Mouse (Mus musculus): ENCODE data around the gene Dclre1b.

Gene Dclre1b

GRCm38 (mm10) chr3:103773508-103773907 lies 35.7 kb downstream of the Dclre1b start:
- no peak for DNase-seq (ENCODE audit: low spot score in 2 of 2)

DNA sequence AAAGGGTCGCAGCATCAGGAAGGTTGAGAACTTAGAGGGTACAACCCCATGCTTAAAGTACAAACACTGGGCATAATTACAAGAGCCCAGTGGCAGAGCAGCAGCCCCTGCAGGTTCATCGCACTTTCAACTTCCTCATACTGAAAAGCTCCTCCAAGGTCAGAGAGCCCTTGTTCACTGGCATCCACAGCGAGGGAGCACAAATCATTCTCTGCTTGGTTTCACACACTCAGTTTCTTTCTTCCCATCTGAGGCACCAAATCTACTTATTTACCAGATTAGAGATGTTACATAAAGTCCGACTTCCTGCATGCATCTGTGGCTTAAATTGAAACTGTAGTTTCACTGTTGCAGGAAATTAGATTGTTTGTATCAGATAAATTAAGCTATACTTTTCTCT lies 36.4 kb downstream of the Dclre1b start:
- peak in 1 of 2 experiments; percentile 27 for DNase-seq (ENCODE audit: low spot score in 2 of 2)

GRCm38 (mm10) chr3:103771531-103772130 lies 37.6 kb downstream of the Dclre1b start:
- DNase-seq (ENCODE audit: low spot score in 2 of 2) = peak; percentile 61 to 85

DNA sequence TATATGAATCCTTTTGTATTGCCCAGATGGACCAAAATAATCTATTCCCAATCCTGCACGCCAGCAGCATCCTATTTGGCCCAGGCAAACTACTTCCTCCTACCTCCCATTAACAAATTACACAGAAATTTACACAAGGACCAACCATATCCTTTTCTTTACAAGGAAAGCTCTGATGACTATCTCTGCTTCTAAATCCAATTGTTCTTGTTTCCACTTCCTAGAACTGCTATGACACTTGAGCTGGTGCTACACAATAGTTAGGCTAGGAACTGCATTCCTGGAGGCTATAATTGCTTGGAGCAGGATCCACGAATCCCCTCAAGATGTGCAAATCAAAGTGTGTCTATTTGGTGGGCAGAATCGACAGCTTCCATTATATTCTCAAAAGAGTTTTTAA lies 42.5 kb downstream of the Dclre1b start:
- DNase-seq (ENCODE audit: low spot score in 2 of 2) = peak in 1 of 2 experiments; percentile 50

DNA sequence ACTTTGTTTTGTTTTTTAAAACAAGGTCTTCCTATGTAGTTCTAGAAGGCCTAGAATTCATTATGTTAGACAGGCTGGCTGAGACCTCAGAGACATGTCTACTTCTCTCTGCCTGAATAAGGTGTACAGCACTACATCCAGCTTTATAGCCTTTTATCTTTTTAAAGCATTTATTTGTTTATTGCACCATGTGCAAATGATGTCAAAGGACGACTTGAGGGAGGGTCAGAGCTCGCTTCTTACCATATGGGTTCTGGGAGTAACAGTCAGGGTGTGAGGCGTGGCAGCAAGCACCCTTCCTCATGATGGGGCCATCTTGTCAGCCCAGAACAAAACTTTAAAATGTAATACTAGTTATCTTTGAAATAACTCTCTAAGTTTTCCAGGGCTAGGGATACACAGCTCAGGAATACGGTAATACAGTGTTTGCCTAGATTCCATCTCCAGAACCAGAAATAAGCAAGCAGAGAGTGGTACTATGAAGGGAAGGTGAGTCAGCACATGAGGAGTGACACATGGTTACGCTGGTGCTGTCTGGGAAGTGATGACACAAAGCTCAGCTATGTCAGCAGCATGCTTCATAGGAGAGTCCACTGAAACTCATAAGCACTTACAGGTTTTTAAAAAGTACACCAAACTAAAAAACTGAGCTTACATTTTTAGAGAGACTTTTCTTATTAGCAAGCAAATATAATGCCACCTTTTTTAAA lies 49.8 kb downstream of the Dclre1b start:
- no peak for DNase-seq (ENCODE audit: low spot score in 2 of 2)

GRCm38 (mm10) chr3:103758456-103758855 lies 50.8 kb downstream of the Dclre1b start:
- no peak for DNase-seq (ENCODE audit: low spot score in 2 of 2)

DNA sequence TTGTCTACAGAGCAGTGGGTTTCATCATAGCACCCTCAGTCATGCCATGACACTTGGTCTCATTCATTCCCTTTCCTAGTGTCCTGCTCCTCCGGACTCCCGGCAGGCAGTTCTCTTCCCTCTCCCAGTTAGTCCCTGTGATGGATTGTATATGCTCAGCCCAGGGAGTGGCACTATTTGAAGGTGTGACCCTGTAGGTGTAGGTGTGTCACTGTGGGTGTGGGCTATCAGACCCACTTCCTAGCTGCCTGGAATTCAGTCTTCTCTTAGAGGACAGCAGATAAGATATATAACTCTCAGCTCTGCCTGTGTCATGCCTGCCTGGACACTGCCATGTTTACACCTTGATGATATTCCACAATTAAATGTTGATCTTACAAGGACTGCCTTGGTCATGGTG lies 52.3 kb downstream of the Dclre1b start:
- no peak for DNase-seq (ENCODE audit: low spot score in 2 of 2)

GRCm38 (mm10) chr3:103755351-103755750 lies 53.9 kb downstream of the Dclre1b start:
- DNase-seq (ENCODE audit: low spot score in 2 of 2) = no peak

- no peak for DNase-seq (ENCODE audit: low spot score in 2 of 2)
These were observed 57.7 kb downstream of the Dclre1b start for GRCm38 (mm10) chr3:103751558-103751957.

Data from heart, adult 9 months (tissue).